Mouse (Mus musculus): ENCODE measurements around the gene Clhc1. TPM values are rescaled to one million over a fixed set of nuclear protein-coding genes. Genes with fewer than 3 reads are reported as not detected.

The Clhc1 gene
- polyA plus RNA-seq, 1 experiment from 2014 or later, result not detected

DNA sequence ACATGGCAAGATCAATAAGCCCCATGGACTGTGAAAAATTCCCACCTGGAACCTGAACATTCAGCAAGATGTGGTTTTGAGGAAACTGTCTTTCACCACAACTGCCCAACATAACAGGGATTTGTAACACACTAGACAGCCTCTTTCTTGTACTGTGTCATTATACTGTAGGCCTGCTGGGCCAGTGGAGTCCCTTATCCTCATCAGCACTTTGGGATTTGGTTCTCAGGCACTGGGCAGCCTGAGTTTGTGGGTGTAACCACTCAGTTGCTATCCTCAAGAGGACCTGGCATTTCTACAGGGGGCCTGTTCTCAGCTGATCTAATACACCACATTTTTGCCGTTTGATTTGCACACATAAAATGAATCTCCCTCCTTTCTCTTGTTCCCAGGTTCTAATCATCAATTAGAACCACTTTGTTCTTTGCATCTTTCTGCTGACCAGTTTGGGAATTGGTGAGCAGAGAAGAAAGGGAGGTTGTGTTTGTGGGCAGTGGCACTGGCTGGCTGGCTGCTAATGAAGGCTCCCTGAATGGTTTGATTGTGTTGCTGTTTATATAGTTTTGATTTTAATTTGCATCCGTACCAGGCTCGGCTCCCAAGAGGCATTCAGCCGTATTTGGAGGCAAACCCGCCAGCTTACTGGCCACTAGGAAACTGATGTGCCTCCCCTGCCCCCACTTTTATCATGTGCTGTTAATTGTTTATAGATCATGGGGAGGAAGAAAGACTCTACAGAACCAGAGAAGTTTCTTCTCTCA is 74.5 kb downstream of the Clhc1 start:
- Histone ChIP-seq H3K27me3 (ENCODE audit: insufficient read depth, low read length) (no peaks in the 10 kb centered on the region), H3K9me3 (ENCODE audit: low read length) (no peaks in the 10 kb centered on the region), H3K4me3 (ENCODE audit: low read depth, low read length) (no peak overlapping the region), H3K9ac (replicated peaks) (no peak overlapping the region), H3K36me3 (replicated peaks; ENCODE audit: insufficient read depth, low read length) (no peaks in the 10 kb centered on the region), H3K27ac (ENCODE audit: low read depth) (no peak overlapping the region), H3K4me1 (ENCODE audit: insufficient read depth) (no peaks in the 10 kb centered on the region), H3K4me2 (ENCODE audit: low read depth, low read length) (no peak overlapping the region)
- DNase-seq (no peak), ATAC-seq (no peak)
- TF ChIP-seq EP300 (IDR thresholded peaks at IDR 0.05; ENCODE audit: low read depth) (no peak), CTCF (IDR thresholded peaks at IDR 0.05; ENCODE audit: low read depth) (no peak)
- WGBS (ENCODE audit: insufficient replicate concordance), result 87% methylated on average over 5 of the region's 5 CpGs

DNA sequence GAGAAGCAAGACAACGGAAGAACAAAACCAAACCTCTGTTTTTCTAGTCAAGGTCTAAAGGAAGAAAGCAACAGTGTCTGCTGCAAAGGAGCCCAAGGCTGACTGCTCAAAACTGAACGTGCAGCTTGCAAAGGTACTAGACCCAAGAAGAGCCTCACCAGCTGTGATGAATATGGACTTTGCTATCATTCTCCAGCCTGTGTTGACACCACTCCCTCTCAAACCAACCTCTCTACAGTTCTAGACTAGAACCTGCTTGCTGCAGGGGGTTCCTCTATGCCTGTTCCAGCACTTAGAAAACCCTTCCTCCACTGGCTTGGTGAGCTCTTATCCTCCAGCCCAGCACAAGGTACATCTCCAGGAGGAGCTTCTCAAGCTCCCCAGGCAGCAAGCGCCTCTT is 75.6 kb downstream of the Clhc1 start:
- no peaks in the 10 kb centered on the region for H3K36me3 ChIP-seq (replicated peaks; ENCODE audit: insufficient read depth, low read length)
- 75% methylated on average over 3 of the region's 3 CpGs for WGBS (ENCODE audit: insufficient replicate concordance)
- H3K9me3 ChIP-seq (ENCODE audit: low read length), result no peaks in the 10 kb centered on the region
- H3K4me2 ChIP-seq (ENCODE audit: low read depth, low read length), result no peak overlapping the region
- H3K4me3 ChIP-seq (ENCODE audit: low read depth, low read length), result no peak overlapping the region
- no peak overlapping the region for H3K27ac ChIP-seq (ENCODE audit: low read depth)
- no peak for TF ChIP-seq EP300 (IDR thresholded peaks at IDR 0.05; ENCODE audit: low read depth)
- DNase-seq (no peak), ATAC-seq (no peak)
- H3K27me3 ChIP-seq (ENCODE audit: insufficient read depth, low read length), result no peaks in the 10 kb centered on the region
- no peaks in the 10 kb centered on the region for H3K4me1 ChIP-seq (ENCODE audit: insufficient read depth)
- no peak overlapping the region for H3K9ac ChIP-seq (replicated peaks)

DNA sequence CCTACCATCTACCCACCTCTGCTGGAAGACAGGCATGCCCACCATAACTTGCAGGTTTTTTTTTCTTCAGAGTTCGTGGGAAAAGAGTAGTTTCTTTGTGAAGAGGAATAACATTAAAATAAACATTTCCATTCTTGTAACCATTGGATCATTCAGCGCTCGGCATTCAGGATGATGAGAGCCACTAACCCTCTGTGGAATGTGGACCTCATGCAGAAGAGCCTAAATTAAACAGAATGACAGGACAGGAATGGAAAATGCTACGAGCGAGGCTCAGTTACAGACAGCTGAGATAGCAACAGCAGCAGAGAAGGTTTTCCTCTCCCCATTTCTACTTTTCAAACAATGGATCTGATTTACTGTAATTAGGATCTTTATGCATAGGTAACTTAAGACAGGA is 78.8 kb downstream of the Clhc1 start:
- Histone ChIP-seq H3K36me3 (replicated peaks; ENCODE audit: insufficient read depth, low read length) (no peaks in the 10 kb centered on the region), H3K27me3 (ENCODE audit: insufficient read depth, low read length) (no peaks in the 10 kb centered on the region), H3K4me2 (ENCODE audit: low read depth, low read length) (no peak overlapping the region), H3K9ac (replicated peaks) (no peak overlapping the region), H3K4me1 (ENCODE audit: insufficient read depth) (no peaks in the 10 kb centered on the region), H3K4me3 (ENCODE audit: low read depth, low read length) (no peak overlapping the region), H3K9me3 (ENCODE audit: low read length) (no peaks in the 10 kb centered on the region), H3K27ac (ENCODE audit: low read depth) (no peak overlapping the region)
- TF ChIP-seq EP300 (IDR thresholded peaks at IDR 0.05; ENCODE audit: low read depth) (no peak), CTCF (IDR thresholded peaks at IDR 0.05; ENCODE audit: low read depth) (no peak)
- no peak for DNase-seq
- no peak for ATAC-seq
- 67% methylated on average over 5 of the region's 5 CpGs for WGBS (ENCODE audit: insufficient replicate concordance)

DNA sequence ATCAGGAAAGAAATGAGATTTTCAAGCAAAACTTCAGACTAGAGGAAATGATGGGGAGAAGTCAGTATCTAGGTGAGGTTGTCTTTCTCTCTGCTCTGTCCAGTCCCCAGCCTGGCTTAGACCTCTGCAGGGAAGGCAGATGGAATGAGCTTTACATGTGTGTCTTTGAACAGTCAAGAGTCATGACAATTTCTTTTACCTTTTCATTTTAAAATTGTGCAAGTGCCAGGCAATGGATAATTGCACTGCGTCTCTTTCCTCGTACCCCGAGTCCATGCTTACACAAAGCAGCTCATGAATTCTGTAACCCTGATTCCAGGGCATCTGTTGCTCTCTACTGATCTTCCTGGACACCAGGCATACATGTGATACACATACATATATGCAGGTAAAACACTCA is 80.0 kb downstream of the Clhc1 start:
- Histone ChIP-seq H3K36me3 (replicated peaks; ENCODE audit: insufficient read depth, low read length) (no peaks in the 10 kb centered on the region), H3K4me2 (ENCODE audit: low read depth, low read length) (no peak overlapping the region), H3K9ac (replicated peaks) (no peak overlapping the region), H3K27me3 (ENCODE audit: insufficient read depth, low read length) (no peaks in the 10 kb centered on the region), H3K4me1 (ENCODE audit: insufficient read depth) (no peaks in the 10 kb centered on the region), H3K27ac (ENCODE audit: low read depth) (no peak overlapping the region), H3K9me3 (ENCODE audit: low read length) (no peaks in the 10 kb centered on the region), H3K4me3 (ENCODE audit: low read depth, low read length) (no peak overlapping the region)
- DNase-seq (no peak), ATAC-seq (no peak)
- TF ChIP-seq EP300 (IDR thresholded peaks at IDR 0.05; ENCODE audit: low read depth) (no peak), CTCF (IDR thresholded peaks at IDR 0.05; ENCODE audit: low read depth) (no peak)
- WGBS (ENCODE audit: insufficient replicate concordance), result 93% methylated on average over 3 of the region's 3 CpGs

Other genes starting within 250 kb of the Clhc1 start
- 3.0 and 3.3 TPM in 2 replicates for gene Ccdc88a, start 174.3 kb upstream of the Clhc1 start, polyA plus RNA-seq (2015; fragmentation: Nextera tagmentation; extraction: Ambion mirVana)
- 19.4 and 23.0 TPM in 2 replicates for gene Prorsd1, start 32.9 kb upstream of the Clhc1 start, polyA plus RNA-seq (2015; fragmentation: Nextera tagmentation; extraction: Ambion mirVana)
- gene Mtif2, start 21.5 kb upstream of the Clhc1 start, polyA plus RNA-seq (2015; fragmentation: Nextera tagmentation; extraction: Ambion mirVana), result 20.2 and 21.2 TPM in 2 replicates
- 684 and 729 TPM in 2 replicates for gene Rps27a, start 159 bp downstream of the Clhc1 start, polyA plus RNA-seq (2015; fragmentation: Nextera tagmentation; extraction: Ambion mirVana)
- 57.1 and 59.3 TPM in 2 replicates for gene Rtn4, start 145.0 kb downstream of the Clhc1 start, polyA plus RNA-seq (2015; fragmentation: Nextera tagmentation; extraction: Ambion mirVana)